Mouse (Mus musculus): ENCODE measurements around the gene Ammecr1. TPM values are rescaled to one million over a fixed set of nuclear protein-coding genes. Genes with fewer than 3 reads are reported as not detected.

The Ammecr1 gene
- total RNA-seq, 2 experiments from 2014 or later, result 3.6 to 5.3 TPM

- TF ChIP-seq CTCF (IDR thresholded peaks at IDR 0.05), result no peak
- intact Hi-C loops (cut with DNase I), result no loop called here
- H3K27ac ChIP-seq, result no peak overlapping the region
- no peak for DNase-seq
- H3K4me3 ChIP-seq, result no peak overlapping the region
These were observed 131.7 kb downstream of the Ammecr1 start for GRCm38 (mm10) chrX:142834807-142835206.

GRCm38 (mm10) chrX:142833164-142833796 is 133.2 kb downstream of the Ammecr1 start:
- no peak for DNase-seq
- Histone ChIP-seq H3K4me3 (no peak overlapping the region), H3K27ac (no peak overlapping the region)
- TF ChIP-seq CTCF (IDR thresholded peaks at IDR 0.05), result no peak
- intact Hi-C loops (cut with DNase I), result no loop called here

GRCm38 (mm10) chrX:142832221-142832620 is 134.3 kb downstream of the Ammecr1 start:
- intact Hi-C loops (cut with DNase I), result no loop called here
- H3K27ac ChIP-seq, result no peak overlapping the region
- no peak for DNase-seq
- no peak for TF ChIP-seq CTCF (IDR thresholded peaks at IDR 0.05)
- no peak overlapping the region for H3K4me3 ChIP-seq

GRCm38 (mm10) chrX:142830572-142830971 is 136.0 kb downstream of the Ammecr1 start:
- no peak overlapping the region for H3K27ac ChIP-seq
- no peak overlapping the region for H3K4me3 ChIP-seq
- TF ChIP-seq CTCF (IDR thresholded peaks at IDR 0.05), result no peak
- DNase-seq, result no peak
- intact Hi-C loops (cut with DNase I), result no loop called here

GRCm38 (mm10) chrX:142829866-142830470 is 136.6 kb downstream of the Ammecr1 start:
- no peak overlapping the region for H3K27ac ChIP-seq
- no peak overlapping the region for H3K4me3 ChIP-seq
- intact Hi-C loops (cut with DNase I), result no loop called here
- TF ChIP-seq CTCF (IDR thresholded peaks at IDR 0.05), result no peak
- no peak for DNase-seq

- Histone ChIP-seq H3K4me3 (no peak overlapping the region), H3K27ac (no peak overlapping the region)
- intact Hi-C loops (cut with DNase I), result no loop called here
- no peak for TF ChIP-seq CTCF (IDR thresholded peaks at IDR 0.05)
- no peak for DNase-seq
These were observed 137.3 kb downstream of the Ammecr1 start for GRCm38 (mm10) chrX:142829267-142829666.

GRCm38 (mm10) chrX:142828184-142828908 is 138.2 kb downstream of the Ammecr1 start:
- intact Hi-C loops (cut with DNase I), result no loop called here
- DNase-seq, result no peak
- no peak overlapping the region for H3K4me3 ChIP-seq
- no peak overlapping the region for H3K27ac ChIP-seq
- TF ChIP-seq CTCF (IDR thresholded peaks at IDR 0.05), result no peak

- intact Hi-C loops (cut with DNase I), result no loop called here
- peak; percentile 15; the same call in 1 of the 2 replicates for TF ChIP-seq CTCF (IDR thresholded peaks at IDR 0.05)
- DNase-seq, result no peak
- H3K4me3 ChIP-seq, result no peak overlapping the region
- no peak overlapping the region for H3K27ac ChIP-seq
These were observed 138.9 kb downstream of the Ammecr1 start for GRCm38 (mm10) chrX:142827644-142828043.

- Histone ChIP-seq H3K27ac (no peak overlapping the region), H3K4me3 (no peak overlapping the region)
- TF ChIP-seq CTCF (IDR thresholded peaks at IDR 0.05), result no peak
- DNase-seq, result no peak
- intact Hi-C loops (cut with DNase I), result no loop called here
These were observed 141.2 kb downstream of the Ammecr1 start for GRCm38 (mm10) chrX:142825309-142825708.

- DNase-seq, result no peak
- TF ChIP-seq CTCF (IDR thresholded peaks at IDR 0.05), result peak; percentile 73
- H3K27ac ChIP-seq, result no peak overlapping the region
- no peak overlapping the region for H3K4me3 ChIP-seq
- intact Hi-C loops (cut with DNase I), result loop anchor here (2.0 kb wide), 1 partner anchor 229 kb away; no protein-coding TSS in a partner anchor
These were observed 144.7 kb downstream of the Ammecr1 start for GRCm38 (mm10) chrX:142821846-142822245.

GRCm38 (mm10) chrX:142821239-142821638 is 145.3 kb downstream of the Ammecr1 start:
- no peak for DNase-seq
- no peak overlapping the region for H3K4me3 ChIP-seq
- H3K27ac ChIP-seq, result no peak overlapping the region
- no peak for TF ChIP-seq CTCF (IDR thresholded peaks at IDR 0.05)
- intact Hi-C loops (cut with DNase I), result loop anchor here (2.0 kb wide), 1 partner anchor 230 kb away; no protein-coding TSS in a partner anchor

GRCm38 (mm10) chrX:142818057-142818682 is 148.4 kb downstream of the Ammecr1 start:
- intact Hi-C loops (cut with DNase I), result loop anchor here (5.0 kb wide), 1 partner anchor 629 kb away; no protein-coding TSS in a partner anchor

GRCm38 (mm10) chrX:142813146-142813545 is 153.4 kb downstream of the Ammecr1 start:
- TF ChIP-seq CTCF (IDR thresholded peaks at IDR 0.05), result peak; percentile 64
- intact Hi-C loops (cut with DNase I), result no loop called here

More at GRCm38 (mm10) chrX:142818057-142818682, 148.4 kb downstream of the Ammecr1 start:
- no peak overlapping the region for H3K27ac ChIP-seq
- TF ChIP-seq CTCF (IDR thresholded peaks at IDR 0.05), result peak; percentile 77
- DNase-seq, result peak; percentile 36
- H3K4me3 ChIP-seq, result no peak overlapping the region

More at GRCm38 (mm10) chrX:142813146-142813545, 153.4 kb downstream of the Ammecr1 start:
- peak; percentile 51 for DNase-seq
- Histone ChIP-seq H3K4me3 (no peak overlapping the region), H3K27ac (no peak overlapping the region)

Measured in gastrocnemius, adult 2 months (tissue).